Mouse (Mus musculus): Measurements from ENCODE around the gene Nim1k.
"Not testable (repeated sequence)": the region's sequence is repeated elsewhere in the genome, so short reads cannot be mapped to it uniquely, and the experiment has no call there.

The Nim1k gene

GRCm38 (mm10) chr13:119684416-119685177 lies 71.1 kb downstream of the Nim1k start:
- DNase-seq: no peak

DNA sequence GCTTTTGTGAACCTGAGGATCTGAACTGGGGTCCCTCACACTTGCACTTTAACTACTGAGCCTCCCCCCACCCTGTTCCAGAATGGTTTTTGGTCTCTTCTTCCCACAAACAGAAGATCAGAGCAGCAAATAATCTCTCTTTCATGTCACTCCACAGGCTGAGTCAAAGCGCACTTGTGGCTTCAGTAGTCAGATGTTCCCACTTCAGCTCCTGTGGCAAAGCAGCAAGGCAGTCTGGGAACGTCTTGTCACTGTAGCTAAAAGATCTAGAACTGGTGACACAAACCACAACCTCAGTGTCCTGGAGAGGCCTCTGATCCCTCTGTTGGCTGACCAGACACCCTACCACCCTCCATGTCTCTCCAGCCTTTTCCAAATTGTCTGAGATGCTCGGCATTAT lies 74.5 kb downstream of the Nim1k start:
- no peak for DNase-seq

GRCm38 (mm10) chr13:119679721-119680120 lies 76.0 kb downstream of the Nim1k start:
- no peak for DNase-seq

DNA sequence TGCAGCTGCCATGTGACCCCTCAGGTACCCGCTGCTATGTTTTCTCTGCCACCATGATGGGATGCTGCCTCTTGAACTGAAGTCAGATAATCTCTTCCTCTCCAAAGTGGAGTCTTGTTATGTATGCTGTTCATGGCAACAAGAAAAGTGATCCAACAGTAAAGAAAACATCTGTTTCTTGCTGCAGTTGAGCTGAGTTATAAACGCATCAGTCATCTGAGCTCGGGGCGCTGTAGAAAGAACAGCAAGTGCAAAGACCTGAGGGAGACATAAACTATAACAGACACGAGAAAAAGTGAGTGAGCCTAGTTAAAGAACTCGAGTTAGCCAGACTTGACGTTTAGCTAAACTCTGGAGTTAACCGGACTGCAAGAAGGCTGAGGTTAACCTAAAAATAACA lies 76.9 kb downstream of the Nim1k start:
- DNase-seq: no peak

DNA sequence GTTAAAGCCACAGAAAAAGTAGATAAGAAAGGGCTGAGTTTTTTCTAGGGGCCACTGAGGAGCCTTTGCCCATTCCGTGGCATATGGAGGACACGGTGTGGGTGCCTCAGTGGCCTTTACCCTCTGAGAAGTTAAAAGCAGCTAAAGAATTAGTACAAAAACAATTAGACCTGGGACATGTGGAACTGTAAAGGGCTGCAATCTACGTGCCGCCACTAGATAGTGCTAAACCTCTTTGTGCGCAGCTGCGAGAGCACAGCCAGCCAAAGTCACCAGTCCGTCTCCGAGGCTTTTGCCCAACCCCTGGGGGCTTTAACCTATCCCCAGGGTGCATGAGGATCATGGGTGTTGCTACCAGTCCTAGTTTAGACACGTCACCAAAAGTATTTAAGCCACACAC lies 94.3 kb downstream of the Nim1k start:
- DNase-seq: not testable (repeated sequence)

All from thymus, postnatal 36 days (tissue).